Mouse (Mus musculus): ENCODE data around the gene Cpne4.

DNA sequence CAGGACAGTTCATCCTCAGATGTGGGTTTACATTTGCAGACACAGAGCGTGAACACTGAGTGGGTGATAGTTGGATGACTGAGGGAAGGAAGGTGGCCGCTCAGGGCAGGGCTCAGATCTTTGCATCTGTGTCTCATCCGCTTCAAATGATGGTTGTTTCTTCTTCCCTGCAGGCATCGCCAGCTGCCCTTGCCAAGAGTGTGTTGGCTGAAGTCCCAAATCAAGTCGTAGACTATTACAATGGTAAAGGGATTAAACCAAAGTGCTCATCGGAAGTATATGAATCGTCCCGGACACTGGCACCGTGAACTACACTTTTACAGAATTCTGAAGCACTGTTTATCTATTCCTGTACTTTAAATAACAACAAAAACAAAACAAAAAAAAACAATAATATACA, 485.5 kb downstream of the Cpne4 start:
- no peak for TF ChIP-seq CTCF (IDR thresholded peaks at IDR 0.05; ENCODE audit: low read depth)
- no peak for TF ChIP-seq EP300 (IDR thresholded peaks at IDR 0.05; ENCODE audit: low read depth)
